Mouse (Mus musculus): ENCODE results near the gene Zc3h18. TPM values are rescaled to one million over a fixed set of nuclear protein-coding genes. Genes with fewer than 3 reads are reported as not detected.

The Zc3h18 gene
- polyA plus RNA-seq, 1 experiment from 2014 or later = 24.0 TPM

DNA sequence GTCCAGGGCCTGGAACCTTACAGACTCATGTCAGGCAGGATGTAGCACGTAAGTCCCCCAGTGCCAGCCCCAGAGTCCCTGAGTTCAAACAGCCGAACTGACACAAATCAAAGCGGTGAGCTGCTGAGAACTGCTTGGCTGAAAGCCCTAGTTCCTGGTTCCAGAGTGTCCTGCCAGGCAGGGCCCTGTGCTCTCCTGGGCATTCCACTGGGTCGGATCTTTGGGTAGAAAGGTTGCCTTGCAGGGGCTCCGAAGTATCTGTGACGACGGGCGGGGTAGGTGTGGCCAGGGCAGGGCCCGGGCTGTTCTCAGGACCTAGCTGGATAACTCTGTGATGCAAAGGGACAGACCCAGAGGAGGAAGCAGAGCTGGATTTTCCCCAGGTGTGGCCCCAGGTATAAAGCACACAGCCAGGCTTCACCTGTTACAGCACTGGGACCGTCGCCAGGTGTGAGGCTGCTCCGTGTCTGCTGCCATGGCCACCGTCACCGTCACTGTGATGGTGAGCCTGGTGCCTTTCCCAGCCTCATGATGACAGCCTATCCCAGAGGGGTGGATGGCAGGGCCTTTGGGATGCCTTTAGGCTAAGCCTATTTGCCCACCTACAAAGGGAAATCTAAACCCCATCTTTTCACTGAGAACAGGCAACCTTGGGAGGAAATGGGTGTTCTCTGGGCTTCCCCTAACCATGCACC lies 45.1 kb downstream of the Zc3h18 start, which contains the start of gene Il17c:
Il17c (plus strand) TSS at position 645 of the 695 bp plus-strand sequence.
- H3K36me3 ChIP-seq (ENCODE audit: control insufficient read depth, insufficient read depth) = peaks cover 40% of the 10 kb centered on the region; the same call in 1 of the 2 replicates
- H3K27me3 ChIP-seq (replicated peaks; ENCODE audit: control insufficient read depth, insufficient read depth, low read length) = no peaks in the 10 kb centered on the region
- no peak within 1 kb of the TSS for H3K4me3 ChIP-seq (ENCODE audit: low read depth, low read length)
- H3K27ac ChIP-seq (ENCODE audit: low read depth, low read length) = peak within 1 kb of the TSS; percentile 17; the same call in 1 of the 2 replicates
- no peak for TF ChIP-seq CTCF (IDR thresholded peaks at IDR 0.05; ENCODE audit: low read depth)
- H3K9me3 ChIP-seq (ENCODE audit: control insufficient read depth) = no peaks in the 10 kb centered on the region
- H3K4me2 ChIP-seq (replicated peaks; ENCODE audit: low read depth) = no peak within 1 kb of the TSS
- peaks cover 7% of the 10 kb centered on the region; the same call in 1 of the 2 replicates for H3K4me1 ChIP-seq (replicated peaks; ENCODE audit: control insufficient read depth, insufficient read depth, low read length)
- peak; percentile 92 for ATAC-seq
- 36% methylated on average over 14 of the region's 14 CpGs for WGBS
- no peak within 1 kb of the TSS for H3K9ac ChIP-seq (ENCODE audit: low read depth, low read length)

DNA sequence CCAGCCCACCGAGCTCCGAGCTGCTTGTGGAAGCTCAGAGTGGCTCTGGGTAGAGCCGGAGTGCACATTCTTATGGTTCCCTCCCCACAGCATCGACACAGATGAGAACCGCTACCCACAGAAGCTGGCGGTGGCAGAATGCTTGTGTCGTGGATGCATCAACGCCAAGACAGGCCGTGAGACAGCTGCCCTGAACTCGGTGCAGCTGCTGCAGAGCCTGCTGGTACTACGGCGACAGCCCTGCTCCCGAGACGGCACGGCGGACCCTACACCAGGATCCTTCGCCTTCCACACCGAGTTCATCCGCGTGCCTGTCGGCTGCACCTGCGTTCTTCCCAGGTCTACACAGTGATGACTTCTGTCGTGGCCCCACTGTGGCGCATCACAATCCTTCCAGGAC lies 46.8 kb downstream of the Zc3h18 start:
- ATAC-seq = no peak
- no peak overlapping the region for H3K27ac ChIP-seq (ENCODE audit: low read depth, low read length)

DNA sequence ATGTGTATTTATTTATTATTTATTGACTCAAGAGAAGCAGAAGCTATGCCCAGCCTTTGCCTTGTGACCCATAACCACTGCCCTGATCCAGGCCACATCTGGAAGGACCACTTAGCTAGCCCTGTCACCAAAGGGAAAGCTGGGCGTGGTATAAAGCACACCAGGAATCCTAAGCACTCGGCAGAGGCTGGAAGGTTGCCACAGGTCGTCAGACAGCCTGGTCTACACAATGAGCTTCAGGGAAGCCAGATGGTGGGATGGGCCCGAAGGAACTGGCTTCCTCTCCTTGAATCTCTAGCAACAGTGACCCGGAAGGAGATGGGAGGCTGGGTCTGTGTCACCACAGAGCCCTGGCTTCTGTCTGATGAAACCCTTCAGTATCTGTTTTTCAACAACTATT lies 47.2 kb downstream of the Zc3h18 start:
- Histone ChIP-seq H3K27me3 (replicated peaks; ENCODE audit: control insufficient read depth, insufficient read depth, low read length) (no peaks in the 10 kb centered on the region), H3K36me3 (ENCODE audit: control insufficient read depth, insufficient read depth) (peaks cover 22% of the 10 kb centered on the region; the same call in 1 of the 2 replicates), H3K4me1 (replicated peaks; ENCODE audit: control insufficient read depth, insufficient read depth, low read length) (peaks cover 7% of the 10 kb centered on the region; the same call in 1 of the 2 replicates), H3K9ac (ENCODE audit: low read depth, low read length) (no peak overlapping the region), H3K27ac (ENCODE audit: low read depth, low read length) (no peak overlapping the region), H3K4me2 (replicated peaks; ENCODE audit: low read depth) (no peak overlapping the region), H3K4me3 (ENCODE audit: low read depth, low read length) (no peak overlapping the region), H3K9me3 (ENCODE audit: control insufficient read depth) (no peaks in the 10 kb centered on the region)
- no peak for ATAC-seq
- no peak for TF ChIP-seq CTCF (IDR thresholded peaks at IDR 0.05; ENCODE audit: low read depth)
- WGBS = 46% methylated on average over 5 of the region's 5 CpGs

More for the DNA sequence above, 46.8 kb downstream of the Zc3h18 start:
- Histone ChIP-seq H3K9me3 (ENCODE audit: control insufficient read depth) (no peaks in the 10 kb centered on the region), H3K27me3 (replicated peaks; ENCODE audit: control insufficient read depth, insufficient read depth, low read length) (no peaks in the 10 kb centered on the region), H3K4me2 (replicated peaks; ENCODE audit: low read depth) (no peak overlapping the region), H3K36me3 (ENCODE audit: control insufficient read depth, insufficient read depth) (peaks cover 26% of the 10 kb centered on the region; the same call in 1 of the 2 replicates), H3K9ac (ENCODE audit: low read depth, low read length) (no peak overlapping the region), H3K4me1 (replicated peaks; ENCODE audit: control insufficient read depth, insufficient read depth, low read length) (peaks cover 7% of the 10 kb centered on the region; the same call in 1 of the 2 replicates), H3K4me3 (ENCODE audit: low read depth, low read length) (no peak overlapping the region)
- TF ChIP-seq CTCF (IDR thresholded peaks at IDR 0.05; ENCODE audit: low read depth) = no peak
- WGBS = 92% methylated on average over 24 of the region's 24 CpGs

DNA sequence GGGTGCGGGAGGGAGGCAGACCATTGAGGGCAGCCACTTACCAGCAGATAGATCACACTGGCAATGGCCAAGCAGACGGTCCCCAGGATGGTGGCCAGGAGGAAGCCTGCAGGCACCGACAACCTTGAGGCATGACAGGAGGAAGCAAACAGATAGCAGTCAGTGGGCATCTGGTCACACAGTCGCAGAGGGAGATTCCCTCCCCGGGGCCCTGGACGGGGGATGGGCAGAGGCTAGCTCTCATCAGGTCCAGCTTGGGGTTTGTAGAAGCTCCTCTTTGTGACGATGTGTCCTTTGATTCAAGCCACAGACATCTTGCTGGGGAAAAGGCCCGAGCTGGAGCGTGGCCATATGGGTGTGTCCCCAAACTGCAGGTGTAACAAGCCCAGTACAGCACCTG lies 49.7 kb downstream of the Zc3h18 start:
- 82% methylated on average over 9 of the region's 9 CpGs for WGBS
- no peak for ATAC-seq
- no peaks in the 10 kb centered on the region for H3K9me3 ChIP-seq (ENCODE audit: control insufficient read depth)
- no peak overlapping the region for H3K27ac ChIP-seq (ENCODE audit: low read depth, low read length)
- H3K4me2 ChIP-seq (replicated peaks; ENCODE audit: low read depth) = no peak overlapping the region
- peaks cover 7% of the 10 kb centered on the region; the same call in 1 of the 2 replicates for H3K4me1 ChIP-seq (replicated peaks; ENCODE audit: control insufficient read depth, insufficient read depth, low read length)
- no peak overlapping the region for H3K4me3 ChIP-seq (ENCODE audit: low read depth, low read length)
- H3K27me3 ChIP-seq (replicated peaks; ENCODE audit: control insufficient read depth, insufficient read depth, low read length) = no peaks in the 10 kb centered on the region
- H3K36me3 ChIP-seq (ENCODE audit: control insufficient read depth, insufficient read depth) = peaks cover 22% of the 10 kb centered on the region; the same call in 1 of the 2 replicates
- H3K9ac ChIP-seq (ENCODE audit: low read depth, low read length) = no peak overlapping the region
- TF ChIP-seq CTCF (IDR thresholded peaks at IDR 0.05; ENCODE audit: low read depth) = no peak

DNA sequence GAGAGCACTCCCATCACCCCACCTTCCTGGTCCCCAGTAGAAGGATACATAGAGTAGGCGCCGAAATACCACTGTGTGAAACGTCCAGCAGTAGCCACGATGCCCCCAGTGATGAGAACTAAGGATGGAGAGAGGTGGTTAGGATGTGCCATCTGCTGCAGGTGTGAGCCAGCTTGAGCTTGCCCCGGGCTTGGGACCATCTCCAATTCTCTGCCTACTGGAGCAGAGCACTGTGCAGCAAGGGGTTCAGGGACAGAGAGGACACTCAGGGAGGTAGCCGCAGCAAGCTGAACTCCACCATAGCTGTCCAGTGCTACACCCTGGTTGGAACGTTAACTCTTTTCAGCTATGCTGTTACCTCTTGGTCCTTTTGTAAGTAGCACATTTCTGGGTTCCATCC lies 51.2 kb downstream of the Zc3h18 start:
- H3K27ac ChIP-seq (ENCODE audit: low read depth, low read length) = no peak overlapping the region
- no peak overlapping the region for H3K9ac ChIP-seq (ENCODE audit: low read depth, low read length)
- H3K4me1 ChIP-seq (replicated peaks; ENCODE audit: control insufficient read depth, insufficient read depth, low read length) = peaks cover 5% of the 10 kb centered on the region; the same call in 1 of the 2 replicates
- peaks cover 22% of the 10 kb centered on the region; the same call in 1 of the 2 replicates for H3K36me3 ChIP-seq (ENCODE audit: control insufficient read depth, insufficient read depth)
- ATAC-seq = no peak
- no peak for TF ChIP-seq CTCF (IDR thresholded peaks at IDR 0.05; ENCODE audit: low read depth)
- H3K27me3 ChIP-seq (replicated peaks; ENCODE audit: control insufficient read depth, insufficient read depth, low read length) = no peaks in the 10 kb centered on the region
- no peak overlapping the region for H3K4me3 ChIP-seq (ENCODE audit: low read depth, low read length)
- no peaks in the 10 kb centered on the region for H3K9me3 ChIP-seq (ENCODE audit: control insufficient read depth)
- H3K4me2 ChIP-seq (replicated peaks; ENCODE audit: low read depth) = no peak overlapping the region
- WGBS = 95% methylated on average over 7 of the region's 7 CpGs

DNA sequence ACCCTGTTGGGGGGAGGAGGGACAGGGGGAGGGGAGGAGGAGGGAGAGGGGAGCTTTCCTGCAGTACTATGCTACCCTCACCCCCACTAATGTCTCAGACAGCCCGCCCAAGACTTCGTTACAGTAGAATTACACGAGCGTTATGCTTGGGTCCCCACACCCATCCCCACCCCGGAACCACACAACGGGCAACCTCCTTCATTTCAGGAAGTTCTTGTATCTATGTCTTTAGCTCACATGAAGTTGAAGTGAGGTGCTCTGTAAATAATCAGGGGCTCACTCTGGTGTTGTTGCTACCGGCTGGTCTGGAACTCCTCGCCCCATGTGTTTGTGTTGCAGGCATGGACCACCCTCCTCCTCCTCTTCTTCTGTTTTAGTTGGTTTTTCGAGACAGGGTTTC lies 51.8 kb downstream of the Zc3h18 start:
- 77% methylated on average over 9 of the region's 9 CpGs for WGBS
- no peak for TF ChIP-seq CTCF (IDR thresholded peaks at IDR 0.05; ENCODE audit: low read depth)
- Histone ChIP-seq H3K9me3 (ENCODE audit: control insufficient read depth) (no peaks in the 10 kb centered on the region), H3K27ac (ENCODE audit: low read depth, low read length) (no peak overlapping the region), H3K9ac (ENCODE audit: low read depth, low read length) (no peak overlapping the region), H3K4me2 (replicated peaks; ENCODE audit: low read depth) (no peak overlapping the region), H3K4me1 (replicated peaks; ENCODE audit: control insufficient read depth, insufficient read depth, low read length) (peaks cover 5% of the 10 kb centered on the region; the same call in 1 of the 2 replicates), H3K4me3 (ENCODE audit: low read depth, low read length) (no peak overlapping the region), H3K36me3 (ENCODE audit: control insufficient read depth, insufficient read depth) (peaks cover 22% of the 10 kb centered on the region; the same call in 1 of the 2 replicates), H3K27me3 (replicated peaks; ENCODE audit: control insufficient read depth, insufficient read depth, low read length) (no peaks in the 10 kb centered on the region)
- no peak for ATAC-seq
